Mouse (Mus musculus) midbrain, postnatal 0 days (tissue): Measurements from ENCODE around the gene Ccdc43. TPM values are rescaled to one million over a fixed set of nuclear protein-coding genes. Genes with fewer than 3 reads are reported as not detected.
A peak's percentile ranks its signal among the peaks of the same experiment; 100 is the strongest.

Experiments used
- ATAC-seq: fragments of 200-750 bp; cut with Nextera tagmentation; 2 replicates; pipeline ENCODE4 v1.8.0; 2017; ENCODE audit warnings: moderate number of reproducible peaks, mild to moderate bottlenecking, moderate TSS enrichment, moderate library complexity; ENCODE audit not compliant: low FRiP score
- DNase-seq: peaks from one replicate; pipeline ENCODE4 v3.0.0-alpha.2; 2015; ENCODE audit warnings: low spot score
- H3K27ac ChIP-seq: fragments of 300-500 bp; sonication (generic); 2 replicates; pipeline ENCODE4 v1.5.1; 2014; ENCODE audit warnings: low read depth, mild to moderate bottlenecking, low read length, mixed read lengths
- H3K27me3 ChIP-seq: fragments of 300-500 bp; sonication (generic); 2 replicates; pipeline ENCODE4 v1.6.1; 2014; ENCODE audit warnings: low read length, control low read depth, mixed read lengths; ENCODE audit not compliant: insufficient read depth
- H3K36me3 ChIP-seq: fragments of 300-500 bp; sonication (generic); 2 replicates; pipeline ENCODE4 v1.6.1; 2014; ENCODE audit warnings: low read length, control low read depth, mixed read lengths; ENCODE audit not compliant: insufficient read depth
- H3K4me1 ChIP-seq: fragments of 300-500 bp; sonication (generic); 2 replicates; pipeline ENCODE4 v1.6.1; 2014; ENCODE audit warnings: mild to moderate bottlenecking, control low read depth, antibody characterized with exemption, low read length, mixed read lengths; ENCODE audit not compliant: insufficient read depth
- H3K4me2 ChIP-seq: fragments of 300-500 bp; sonication (generic); 2 replicates; pipeline ENCODE4 v1.6.1; 2014; ENCODE audit warnings: low read depth, mild to moderate bottlenecking, low read length, mixed read lengths; ENCODE audit not compliant: poor library complexity, severe bottlenecking
- H3K4me3 ChIP-seq: fragments of 300-500 bp; sonication (generic); 2 replicates; pipeline ENCODE4 v1.5.1; 2014; ENCODE audit warnings: low read depth, mild to moderate bottlenecking, low read length, moderate library complexity
- H3K9ac ChIP-seq: fragments of 300-500 bp; sonication (generic); replicated peaks from 2 replicates; pipeline ENCODE4 v1.6.1; 2014; ENCODE audit warnings: mild to moderate bottlenecking, low read length, moderate library complexity, mixed read lengths; ENCODE audit not compliant: poor library complexity, severe bottlenecking
- H3K9me3 ChIP-seq: fragments of 300-500 bp; sonication (generic); 2 replicates; pipeline ENCODE4 v1.6.1; 2016; ENCODE audit warnings: low read length, control low read depth
- CTCF ChIP-seq: IDR thresholded peaks from 2 replicates; pipeline ENCODE4 v1.5.1; 2016; ENCODE audit warnings: antibody characterized with exemption, mild to moderate bottlenecking
- WGBS: fragments of 180-500 bp; shearing (Covaris S2); extraction: QIAGEN DNeasy Blood & Tissue Kit; methylation state at CpG from one replicate; pipeline ENCODE4 v1.1.7; 2014; 5-methylcytosine and 5-hydroxymethylcytosine counted together
- polyA plus RNA-seq: library from polyadenylated mRNA; unstranded; fragments of >200 nt; fragmentation: Nextera tagmentation; extraction: Ambion mirVana; gene quantifications from 2 replicates; pipeline ENCODE4 v1.2.1, GENCODE M21; 2015
- total RNA-seq: library from RNA; depleted of rRNA; stranded (reverse); fragments of >200 nt; gene quantifications from 2 replicates; pipeline ENCODE4 v1.2.3, GENCODE M21; 2014

Ccdc43 gene
- total and polyA plus RNA-seq, 2 experiments from 2014 or later: 23.9 to 35.1 TPM

- H3K27me3 ChIP-seq: no peaks in the 10 kb centered on the region
- TF ChIP-seq CTCF: peak; percentile 91
- no peaks in the 10 kb centered on the region for H3K9me3 ChIP-seq
- H3K9ac ChIP-seq: peak overlapping the region; percentile 57
- WGBS: 3% methylated on average over 20 of the region's 20 CpGs
- peak overlapping the region; percentile 42 for H3K4me2 ChIP-seq
- ATAC-seq (peak; percentile 87), DNase-seq (peak; percentile 95)
- peak overlapping the region; percentile 19; the same call in 1 of the 2 replicates for H3K4me3 ChIP-seq
- no peaks in the 10 kb centered on the region for H3K36me3 ChIP-seq
- peak overlapping the region; percentile 87 for H3K27ac ChIP-seq
- peaks cover 4% of the 10 kb centered on the region; the same call in 1 of the 2 replicates for H3K4me1 ChIP-seq
Measured at GRCm38 (mm10) chr11:102739278-102739966, 41.8 kb upstream of the Ccdc43 start.

GRCm38 (mm10) chr11:102738046-102738445, 40.5 kb upstream of the Ccdc43 start:
- DNase-seq: no peak
- Histone ChIP-seq H3K9me3 (no peaks in the 10 kb centered on the region), H3K4me2 (no peak overlapping the region), H3K4me1 (peaks cover 4% of the 10 kb centered on the region; the same call in 1 of the 2 replicates), H3K27me3 (no peaks in the 10 kb centered on the region), H3K27ac (no peak overlapping the region), H3K36me3 (no peaks in the 10 kb centered on the region), H3K9ac (no peak overlapping the region), H3K4me3 (no peak overlapping the region)
- ATAC-seq: no peak
- WGBS: 83% methylated on average over 3 of the region's 3 CpGs
- no peak for TF ChIP-seq CTCF

- no peak for TF ChIP-seq CTCF
- DNase-seq (no peak), ATAC-seq (no peak)
- Histone ChIP-seq H3K27me3 (no peaks in the 10 kb centered on the region), H3K4me2 (no peak overlapping the region), H3K4me3 (no peak overlapping the region), H3K9ac (no peak overlapping the region), H3K4me1 (peaks cover 4% of the 10 kb centered on the region; the same call in 1 of the 2 replicates), H3K27ac (no peak overlapping the region), H3K36me3 (no peaks in the 10 kb centered on the region), H3K9me3 (no peaks in the 10 kb centered on the region)
- 90% methylated on average over 6 of the region's 6 CpGs for WGBS
Measured at GRCm38 (mm10) chr11:102734961-102735360, 37.4 kb upstream of the Ccdc43 start.

GRCm38 (mm10) chr11:102733146-102733545, 35.6 kb upstream of the Ccdc43 start:
- no peak overlapping the region for H3K9ac ChIP-seq
- WGBS: 76% methylated on average over 5 of the region's 5 CpGs
- no peak for TF ChIP-seq CTCF
- no peaks in the 10 kb centered on the region for H3K9me3 ChIP-seq
- no peak overlapping the region for H3K4me2 ChIP-seq
- no peaks in the 10 kb centered on the region for H3K36me3 ChIP-seq
- no peak for ATAC-seq
- H3K27ac ChIP-seq: no peak overlapping the region
- H3K4me3 ChIP-seq: no peak overlapping the region
- no peaks in the 10 kb centered on the region for H3K27me3 ChIP-seq
- no peak for DNase-seq
- H3K4me1 ChIP-seq: no peaks in the 10 kb centered on the region

GRCm38 (mm10) chr11:102731366-102731765, 33.8 kb upstream of the Ccdc43 start:
- ATAC-seq: no peak
- no peak for DNase-seq
- no peaks in the 10 kb centered on the region for H3K27me3 ChIP-seq
- H3K4me1 ChIP-seq: no peaks in the 10 kb centered on the region
- no peak overlapping the region for H3K4me2 ChIP-seq
- no peak for TF ChIP-seq CTCF
- H3K27ac ChIP-seq: no peak overlapping the region
- H3K9me3 ChIP-seq: no peaks in the 10 kb centered on the region
- no peaks in the 10 kb centered on the region for H3K36me3 ChIP-seq
- 85% methylated on average over 6 of the region's 6 CpGs for whole genome bisulfite sequencing
- H3K4me3 ChIP-seq: no peak overlapping the region
- no peak overlapping the region for H3K9ac ChIP-seq

GRCm38 (mm10) chr11:102729835-102730234, 32.3 kb upstream of the Ccdc43 start:
- no peak for TF ChIP-seq CTCF
- ATAC-seq: no peak
- DNase-seq: no peak
- H3K4me2 ChIP-seq: no peak overlapping the region
- no peak overlapping the region for H3K9ac ChIP-seq
- 82% methylated on average over 3 of the region's 3 CpGs for WGBS
- no peak overlapping the region for H3K27ac ChIP-seq
- H3K27me3 ChIP-seq: no peaks in the 10 kb centered on the region
- H3K9me3 ChIP-seq: no peaks in the 10 kb centered on the region
- no peaks in the 10 kb centered on the region for H3K36me3 ChIP-seq
- H3K4me1 ChIP-seq: no peaks in the 10 kb centered on the region
- no peak overlapping the region for H3K4me3 ChIP-seq
